Mouse (Mus musculus) lung, postnatal 0 days (tissue): ENCODE measurements around the gene Tarm1.

Source experiments
- CTCF ChIP-seq: IDR thresholded peaks from 2 replicates; pipeline ENCODE4 v1.5.1; 2016; ENCODE audit warnings: antibody characterized with exemption, mild to moderate bottlenecking
- EP300 ChIP-seq: IDR thresholded peaks from 2 replicates; pipeline ENCODE4 v1.6.1; 2016; ENCODE audit warnings: antibody characterized with exemption, mild to moderate bottlenecking, control low read depth

GRCm38 (mm10) chr7:3463306-3463705 lies 39.1 kb downstream of the Tarm1 start:
- TF ChIP-seq CTCF, result no peak
- TF ChIP-seq EP300, result no peak
